ENCODE assay signal across 8 mouse cellular contexts in the genomic region with DNA sequence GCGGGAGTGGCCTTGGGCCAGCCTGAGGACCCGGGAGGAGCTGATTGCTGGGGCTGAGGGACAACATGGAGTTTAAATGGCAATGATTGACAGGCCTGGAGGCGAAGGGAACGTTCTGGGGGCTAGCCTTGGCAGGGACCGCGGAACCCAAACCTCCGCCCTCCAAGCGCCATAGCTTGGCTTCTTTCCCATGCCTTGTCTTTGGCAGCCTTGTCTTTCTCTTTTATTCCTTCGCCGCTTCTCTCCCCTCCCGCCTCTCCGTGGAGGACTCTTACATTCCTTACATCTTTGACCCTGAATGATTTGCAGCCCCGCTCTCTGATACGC. TPM values are rescaled to one million over a fixed set of nuclear protein-coding genes. Genes with fewer than 3 reads are reported as not detected.
DNase-seq lines count a peak whose midpoint lies in the region; ATAC-seq and TF ChIP-seq lines count a peak whose summit lies in the region.

No protein-coding gene starts in this region.

- H3K4me1 ChIP-seq in E14TG2a.4 (replicated peaks; ENCODE audit: low read depth, low read length) = peaks cover 65% of the 10 kb centered on the region
- peaks cover 44% of the 10 kb centered on the region for H3K4me1 ChIP-seq in hindbrain, embryonic 12.5 days
- H3K4me1 ChIP-seq in liver, embryonic 16.5 days (ENCODE audit: control insufficient read depth, low read depth, low read length) = peaks cover 47% of the 10 kb centered on the region
- peaks cover 22% of the 10 kb centered on the region; the same call in 1 of the 2 replicates for H3K4me1 ChIP-seq in small intestine, adult 2 months (ENCODE audit: control insufficient read depth, insufficient read depth, insufficient read length, low read length)

- H3K4me3 ChIP-seq in E14TG2a.4 (replicated peaks; ENCODE audit: low read length) = peak overlapping the region; percentile 95
- H3K4me3 ChIP-seq in hindbrain, embryonic 12.5 days = peak overlapping the region; percentile 87
- H3K4me3 ChIP-seq in liver, embryonic 16.5 days (ENCODE audit: low read depth, low read length) = peak overlapping the region; percentile 89
- peak overlapping the region; percentile 86 for H3K4me3 ChIP-seq in small intestine, adult 2 months (ENCODE audit: low read depth, low read length)

- no peak for TF ChIP-seq CTCF in E14TG2a.4 (conservative IDR thresholded peaks at IDR 0.05; ENCODE audit: low read length)
- TF ChIP-seq CTCF in small intestine, adult 2 months (IDR thresholded peaks at IDR 0.05; ENCODE audit: extremely low read depth, insufficient read length, insufficient replicate concordance, low read depth, low read length) = no peak

- H3K9ac ChIP-seq in hindbrain, embryonic 12.5 days = peak overlapping the region; percentile 91
- H3K9ac ChIP-seq in liver, embryonic 16.5 days (ENCODE audit: low read depth, low read length) = peak overlapping the region; percentile 87

- H3K27me3 ChIP-seq in E14TG2a.4 (ENCODE audit: insufficient read depth, low read length) = no peaks in the 10 kb centered on the region
- no peaks in the 10 kb centered on the region for H3K27me3 ChIP-seq in hindbrain, embryonic 12.5 days
- no peaks in the 10 kb centered on the region for H3K27me3 ChIP-seq in liver, embryonic 16.5 days (ENCODE audit: control insufficient read depth, insufficient read depth, low read depth, low read length)
- no peaks in the 10 kb centered on the region for H3K27me3 ChIP-seq in small intestine, adult 2 months (ENCODE audit: control insufficient read depth, insufficient read depth, low read length)

- peaks cover 53% of the 10 kb centered on the region for H3K36me3 ChIP-seq in E14TG2a.4 (ENCODE audit: insufficient read depth, low read length)
- peaks cover 33% of the 10 kb centered on the region for H3K36me3 ChIP-seq in hindbrain, embryonic 12.5 days
- H3K36me3 ChIP-seq in liver, embryonic 16.5 days (ENCODE audit: control insufficient read depth, insufficient read depth) = peaks cover 4% of the 10 kb centered on the region
- H3K36me3 ChIP-seq in small intestine, adult 2 months (ENCODE audit: control insufficient read depth, insufficient read depth, low read length) = peaks cover 17% of the 10 kb centered on the region

- peak overlapping the region; percentile 95 for H3K4me2 ChIP-seq in hindbrain, embryonic 12.5 days (replicated peaks)
- peak overlapping the region; percentile 86 for H3K4me2 ChIP-seq in liver, embryonic 16.5 days (ENCODE audit: low read depth, low read length)

- peak; percentile 28 for DNase-seq in heart, adult 8-10 months (ENCODE audit: low spot score)
- DNase-seq in heart, adult 9 months (ENCODE audit: low spot score in 2 of 2) = no peak
- DNase-seq in cerebellum, postnatal 14 days = peak; percentile 63 to 68
- no peak for DNase-seq in ovary, postnatal 10 days (ENCODE audit: low spot score)

- WGBS in hindbrain, embryonic 12.5 days = 2% methylated on average over 14 of the region's 14 CpGs
- 2% methylated on average over 14 of the region's 14 CpGs for WGBS in liver, embryonic 16.5 days (ENCODE audit: insufficient replicate concordance)
- under 1% methylated on average over 14 of the region's 14 CpGs for WGBS in small intestine, adult 2 months

- ATAC-seq in hindbrain, embryonic 12.5 days (ENCODE audit: low FRiP score) = no peak
- ATAC-seq in liver, embryonic 16.5 days (ENCODE audit: low read depth) = no peak

- no peaks in the 10 kb centered on the region for H3K9me3 ChIP-seq in E14TG2a.4 (ENCODE audit: low read length)
- H3K9me3 ChIP-seq in hindbrain, embryonic 12.5 days (replicated peaks) = no peaks in the 10 kb centered on the region
- H3K9me3 ChIP-seq in liver, embryonic 16.5 days (replicated peaks; ENCODE audit: control insufficient read depth, low read length) = no peaks in the 10 kb centered on the region

- H3K27ac ChIP-seq in hindbrain, embryonic 12.5 days = peak overlapping the region; percentile 96
- peak overlapping the region; percentile 82 for H3K27ac ChIP-seq in liver, embryonic 16.5 days (ENCODE audit: low read length)
- H3K27ac ChIP-seq in small intestine, adult 2 months (ENCODE audit: insufficient read depth, low read depth, low read length) = peak overlapping the region; percentile 66

- no peak for TF ChIP-seq POLR2A in small intestine, adult 2 months (IDR thresholded peaks at IDR 0.05; ENCODE audit: low read depth, low read length)

RNA-seq across cellular contexts. Expression of a gene that starts 0.6 kb away (rescaled TPM):
- total RNA-seq in heart, adult 8-10 months (2022) = 10 to 100 TPM; 16.2 to 17.6 (median 16.7) TPM
- polyA plus RNA-seq in hindbrain, embryonic 12.5 days (2016; fragmentation: Nextera tagmentation; extraction: Ambion mirVana) = 60.8 and 61.4 TPM in 2 replicates
- polyA plus RNA-seq in liver, embryonic 16.5 days (2015; fragmentation: Nextera tagmentation; extraction: Ambion mirVana) = 8.3 and 8.5 TPM in 2 replicates
- polyA plus RNA-seq in small intestine, adult 2 months (2012; rRNA removed) = 11.0 and 23.0 TPM in 2 replicates

RNA-seq across cellular contexts. Expression of a gene that starts 0.7 kb away (rescaled TPM):
- total RNA-seq in heart, adult 8-10 months (2022) = 10 to 100 TPM; 44.8 to 50.8 (median 45.2) TPM
- polyA plus RNA-seq in hindbrain, embryonic 12.5 days (2016; fragmentation: Nextera tagmentation; extraction: Ambion mirVana) = 102 and 104 TPM in 2 replicates
- polyA plus RNA-seq in liver, embryonic 16.5 days (2015; fragmentation: Nextera tagmentation; extraction: Ambion mirVana) = 31.6 and 31.7 TPM in 2 replicates
- polyA plus RNA-seq in small intestine, adult 2 months (2012; rRNA removed) = 21.6 and 37.8 TPM in 2 replicates

RNA-seq across cellular contexts. Expression of a gene that starts 11.0 kb away (rescaled TPM):
- total RNA-seq in heart, adult 8-10 months (2022) = not detected
- 0.43 TPM in 1 of 2 replicates, not detected in the other for polyA plus RNA-seq in hindbrain, embryonic 12.5 days (2016; fragmentation: Nextera tagmentation; extraction: Ambion mirVana)
- 76.8 and 88.2 TPM in 2 replicates for polyA plus RNA-seq in liver, embryonic 16.5 days (2015; fragmentation: Nextera tagmentation; extraction: Ambion mirVana)
- 165 and 301 TPM in 2 replicates for polyA plus RNA-seq in small intestine, adult 2 months (2012; rRNA removed)

RNA-seq across cellular contexts. Expression of a gene that starts 35.1 kb away (rescaled TPM):
- 10 to 100 TPM; 39.8 to 45.9 (median 44.0) TPM for total RNA-seq in heart, adult 8-10 months (2022)
- polyA plus RNA-seq in hindbrain, embryonic 12.5 days (2016; fragmentation: Nextera tagmentation; extraction: Ambion mirVana) = 13.6 and 13.7 TPM in 2 replicates
- 4.0 and 4.3 TPM in 2 replicates for polyA plus RNA-seq in liver, embryonic 16.5 days (2015; fragmentation: Nextera tagmentation; extraction: Ambion mirVana)
- polyA plus RNA-seq in small intestine, adult 2 months (2012; rRNA removed) = 15.3 and 22.1 TPM in 2 replicates

RNA-seq across cellular contexts. Expression of a gene that starts 43.2 kb away (rescaled TPM):
- 100 to 1,000 TPM; 365 to 443 (median 423) TPM for total RNA-seq in heart, adult 8-10 months (2022)
- polyA plus RNA-seq in hindbrain, embryonic 12.5 days (2016; fragmentation: Nextera tagmentation; extraction: Ambion mirVana) = 31.7 and 32.8 TPM in 2 replicates
- 0.65 and 0.96 TPM in 2 replicates for polyA plus RNA-seq in liver, embryonic 16.5 days (2015; fragmentation: Nextera tagmentation; extraction: Ambion mirVana)
- polyA plus RNA-seq in small intestine, adult 2 months (2012; rRNA removed) = 36.5 and 79.1 TPM in 2 replicates

Comparison
In these comparisons a context has a peak if more than half of its experiments do, and no peak if none do; other contexts are left out.
1. DNase-seq: peak in heart, adult 8-10 months (single experiment) and cerebellum, postnatal 14 days (2 of 2); none in heart, adult 9 months (0 of 2) and ovary, postnatal 10 days (single experiment).
2. RNA of a gene that starts 11.0 kb away (polyA plus RNA-seq): 165 to 301 TPM in small intestine, adult 2 months and 76.8 to 88.2 TPM in liver, embryonic 16.5 days; 0.43 TPM in hindbrain, embryonic 12.5 days; every median in the first group is over 10 times any median in the second.
3. Peak in every context shown above with its lines, with median percentiles within 50 percentile points of each other: H3K4me3 ChIP-seq and H3K27ac ChIP-seq.